Mouse (Mus musculus) G1E (cell line): ENCODE measurements at regions not wholly inside any gene's neighbourhood (a gene's known extent, or its start where the extent isn't known, plus 50 kb on each side); places are given as distances from the start of the nearest gene placed in this dataset.

Source experiments
- ATAC-seq: 2 replicates; pipeline ENCODE4 v1.8.0; 2016; ENCODE audit warnings: mild to moderate bottlenecking; ENCODE audit not compliant: insufficient number of reproducible peaks, poor library complexity, low FRiP score, severe bottlenecking; ENCODE audit errors: extremely low read depth
- DNase-seq: peaks from one replicate; pipeline ENCODE4 v3.0.0; 2012; ENCODE audit warnings: low spot score
- H3K27me3 ChIP-seq: 2 replicates; pipeline ENCODE4 v1.6.1; 2012; ENCODE audit warnings: mild to moderate bottlenecking, low read length, inconsistent platforms; ENCODE audit not compliant: insufficient read depth
- H3K36me3 ChIP-seq: replicated peaks from 2 replicates; pipeline ENCODE3; 2012; ENCODE audit warnings: mild to moderate bottlenecking, inconsistent platforms
- H3K4me1 ChIP-seq: 2 replicates; pipeline ENCODE4 v1.6.1; 2012; ENCODE audit warnings: low read depth, low read length, inconsistent platforms, mixed read lengths; ENCODE audit not compliant: insufficient read depth
- H3K4me3 ChIP-seq: 2 replicates; pipeline ENCODE4 v1.5.1; 2012; ENCODE audit warnings: low read depth, mild to moderate bottlenecking, inconsistent platforms, low read length, moderate library complexity, mixed read lengths
- H3K9me3 ChIP-seq: replicated peaks from 2 replicates; pipeline ENCODE4 v1.6.1; 2012; ENCODE audit warnings: inconsistent platforms
- CTCF ChIP-seq: IDR thresholded peaks from 2 replicates; pipeline ENCODE4 v1.5.1; 2012; ENCODE audit warnings: low read depth, low read length, inconsistent platforms, mixed read lengths
- GATA1 ChIP-seq: IDR thresholded peaks from 2 replicates; pipeline ENCODE4 v1.6.1; 2012; ENCODE audit warnings: borderline replicate concordance, low read length, inconsistent platforms, mixed read lengths
- GATA2 ChIP-seq: IDR thresholded peaks from 2 replicates; pipeline ENCODE4 v1.6.1; 2012; ENCODE audit warnings: low read depth, low read length, inconsistent platforms, borderline replicate concordance
- POLR2AphosphoS5 ChIP-seq: IDR thresholded peaks from 2 replicates; pipeline ENCODE4 v1.6.1; 2012; ENCODE audit warnings: low read depth, low read length, inconsistent platforms; ENCODE audit not compliant: insufficient replicate concordance
- TAL1 ChIP-seq: conservative IDR thresholded peaks from 2 replicates; pipeline ENCODE4 v1.6.1; 2012; ENCODE audit warnings: low read depth, low read length, inconsistent platforms, mixed read lengths

DNA sequence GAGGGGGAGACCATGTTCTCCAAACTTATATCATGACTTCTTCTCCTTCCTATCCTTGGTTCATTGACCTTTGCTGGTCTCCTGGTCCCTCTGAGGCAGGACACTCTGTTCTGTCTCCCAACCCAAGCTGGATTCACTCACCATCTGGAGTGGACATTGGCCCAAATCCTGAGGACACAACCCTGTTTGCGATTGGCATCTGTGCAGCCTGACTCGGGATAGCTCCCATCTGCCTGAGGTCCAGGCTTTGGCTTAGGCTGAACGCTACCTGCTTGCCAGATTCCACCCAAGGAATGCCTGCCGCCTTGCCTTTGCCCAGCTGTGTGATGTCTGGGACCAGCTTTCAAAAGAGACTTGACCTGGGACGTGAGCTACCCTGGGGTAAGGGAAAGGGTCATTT is 161.2 kb upstream of the Ubl3 start:
- Histone ChIP-seq H3K4me1 (no peaks in the 10 kb centered on the region), H3K36me3 (no peaks in the 10 kb centered on the region), H3K4me3 (no peak overlapping the region), H3K9me3 (peaks cover 81% of the 10 kb centered on the region), H3K27me3 (no peaks in the 10 kb centered on the region)
- TF ChIP-seq GATA2, result no peak
- TF ChIP-seq TAL1, result no peak
- TF ChIP-seq GATA1, result no peak
- TF ChIP-seq POLR2AphosphoS5, result no peak
- TF ChIP-seq CTCF, result no peak
- no peak for DNase-seq
- no peak for ATAC-seq

DNA sequence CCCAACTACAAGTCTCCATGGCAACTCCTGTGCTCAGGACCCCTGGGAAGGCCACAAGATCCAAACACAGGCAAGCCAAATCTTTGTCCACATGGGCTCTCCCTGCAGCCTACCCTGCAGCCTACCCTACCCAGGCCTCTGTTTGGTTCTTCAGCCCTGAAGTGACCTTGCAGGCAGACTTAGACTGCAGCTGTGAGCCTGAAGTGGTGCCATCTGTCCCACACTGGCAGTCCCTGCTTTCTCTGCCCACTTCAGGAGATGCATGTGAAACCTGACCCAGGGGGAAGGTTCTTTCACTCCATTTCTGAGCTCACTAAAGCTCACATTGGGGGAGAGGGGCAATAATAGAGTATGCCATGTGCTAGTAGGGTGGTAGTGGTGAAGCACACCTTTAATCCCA is 160.4 kb upstream of the Ubl3 start:
- no peaks in the 10 kb centered on the region for H3K4me1 ChIP-seq
- DNase-seq (no peak), ATAC-seq (no peak)
- no peaks in the 10 kb centered on the region for H3K27me3 ChIP-seq
- peaks cover 83% of the 10 kb centered on the region for H3K9me3 ChIP-seq
- no peak overlapping the region for H3K4me3 ChIP-seq
- TF ChIP-seq GATA1 (no peak), POLR2AphosphoS5 (no peak), CTCF (no peak), TAL1 (no peak), GATA2 (no peak)
- H3K36me3 ChIP-seq, result no peaks in the 10 kb centered on the region

DNA sequence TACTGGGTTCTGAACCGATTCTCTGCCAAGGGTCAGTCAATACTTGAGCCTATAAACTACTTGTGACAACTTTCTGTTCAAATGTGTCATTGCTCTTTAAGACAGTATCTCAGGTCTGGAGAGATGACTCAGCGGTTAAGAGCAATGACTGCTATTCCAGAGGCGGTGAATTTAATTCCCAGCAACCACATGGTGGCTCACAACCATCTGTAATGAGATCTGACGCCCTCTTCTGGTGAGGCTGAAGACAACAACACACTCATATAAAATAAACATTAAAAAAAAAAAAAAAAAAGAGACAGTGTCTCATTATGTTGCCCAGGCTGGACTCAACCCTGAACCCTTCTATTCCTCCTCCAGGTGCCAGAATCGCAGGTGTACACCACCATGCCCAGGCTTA is 159.0 kb upstream of the Ubl3 start:
- DNase-seq, result no peak
- ATAC-seq, result no peak
- Histone ChIP-seq H3K36me3 (no peaks in the 10 kb centered on the region), H3K4me3 (no peak overlapping the region), H3K4me1 (no peaks in the 10 kb centered on the region), H3K9me3 (peaks cover 82% of the 10 kb centered on the region), H3K27me3 (no peaks in the 10 kb centered on the region)
- TF ChIP-seq TAL1 (no peak), GATA1 (no peak), GATA2 (no peak), POLR2AphosphoS5 (no peak), CTCF (no peak)

DNA sequence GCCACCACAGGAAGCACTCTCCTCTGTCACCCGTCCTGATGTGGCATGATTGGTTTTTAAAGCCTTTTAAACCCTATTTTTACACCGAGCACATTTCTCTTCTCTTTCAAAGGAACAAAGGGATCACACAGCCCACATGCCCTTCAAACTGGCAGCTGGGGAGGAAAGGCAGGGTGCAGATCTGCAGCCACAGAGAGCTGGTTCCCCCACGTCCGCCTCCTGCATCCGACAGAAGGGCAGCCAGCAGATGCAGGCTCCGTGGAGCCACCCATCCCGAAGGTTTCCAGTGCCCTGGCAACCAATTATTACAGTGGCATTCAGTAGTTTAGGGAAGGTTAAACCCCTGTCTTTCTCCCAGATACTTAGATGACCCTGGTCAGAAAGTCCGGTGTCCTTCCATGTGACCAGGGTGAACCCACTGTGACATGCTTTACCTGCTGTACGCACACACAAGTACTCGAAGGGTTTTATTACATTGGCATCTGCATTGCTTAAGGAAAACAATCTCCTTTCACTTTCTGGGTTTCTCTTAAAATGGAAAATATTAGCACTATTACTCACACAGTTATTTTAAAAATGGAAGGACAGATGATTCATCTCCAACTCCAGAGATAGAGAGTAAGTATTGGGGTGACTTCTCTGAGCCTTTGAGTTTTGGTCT is 156.7 kb upstream of the Ubl3 start:
- Histone ChIP-seq H3K9me3 (peaks cover 76% of the 10 kb centered on the region), H3K4me1 (no peaks in the 10 kb centered on the region), H3K36me3 (no peaks in the 10 kb centered on the region), H3K27me3 (no peaks in the 10 kb centered on the region), H3K4me3 (no peak overlapping the region)
- TF ChIP-seq CTCF (no peak), TAL1 (no peak), GATA2 (no peak), POLR2AphosphoS5 (no peak), GATA1 (no peak)
- ATAC-seq (no peak), DNase-seq (no peak)

DNA sequence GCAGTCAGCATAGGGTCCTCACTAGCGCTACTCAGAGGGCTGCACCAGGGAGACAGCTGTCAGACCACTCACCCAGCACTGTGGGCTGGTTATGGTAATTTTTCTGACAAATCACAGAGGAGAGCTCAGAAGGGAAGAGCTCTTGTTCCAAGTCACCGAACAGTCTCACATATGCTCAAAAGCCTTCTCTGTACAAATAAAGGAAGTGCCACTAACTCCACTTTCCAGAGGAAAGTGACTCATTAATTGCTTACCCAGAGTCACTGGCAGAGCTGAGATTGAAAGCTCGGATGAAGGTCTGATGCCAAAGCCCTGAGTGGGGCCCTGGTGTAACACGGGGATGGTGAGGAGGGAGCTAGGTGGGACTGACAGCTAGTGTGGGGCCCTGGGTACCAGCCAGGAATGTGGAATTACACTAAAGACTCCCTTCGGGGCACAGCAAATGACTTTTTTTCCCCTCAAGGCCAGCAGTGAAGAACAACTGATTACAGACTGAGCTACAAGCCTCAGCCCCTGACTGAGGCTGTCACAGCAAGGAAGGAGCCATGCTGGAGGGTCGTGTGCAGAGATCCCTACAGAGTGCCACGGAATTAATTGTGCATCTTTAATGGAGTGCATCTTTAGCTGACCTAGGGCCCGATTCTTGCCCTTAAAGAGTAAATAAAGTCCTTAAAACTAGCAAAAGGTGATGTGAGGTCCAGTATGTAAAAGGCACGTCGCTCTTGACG is 155.6 kb upstream of the Ubl3 start:
- DNase-seq (no peak), ATAC-seq (no peak)
- TF ChIP-seq TAL1 (no peak), POLR2AphosphoS5 (no peak)
- no peaks in the 10 kb centered on the region for H3K4me1 ChIP-seq
- no peak overlapping the region for H3K4me3 ChIP-seq
- H3K9me3 ChIP-seq, result peaks cover 76% of the 10 kb centered on the region
- no peaks in the 10 kb centered on the region for H3K27me3 ChIP-seq
- no peaks in the 10 kb centered on the region for H3K36me3 ChIP-seq

DNA sequence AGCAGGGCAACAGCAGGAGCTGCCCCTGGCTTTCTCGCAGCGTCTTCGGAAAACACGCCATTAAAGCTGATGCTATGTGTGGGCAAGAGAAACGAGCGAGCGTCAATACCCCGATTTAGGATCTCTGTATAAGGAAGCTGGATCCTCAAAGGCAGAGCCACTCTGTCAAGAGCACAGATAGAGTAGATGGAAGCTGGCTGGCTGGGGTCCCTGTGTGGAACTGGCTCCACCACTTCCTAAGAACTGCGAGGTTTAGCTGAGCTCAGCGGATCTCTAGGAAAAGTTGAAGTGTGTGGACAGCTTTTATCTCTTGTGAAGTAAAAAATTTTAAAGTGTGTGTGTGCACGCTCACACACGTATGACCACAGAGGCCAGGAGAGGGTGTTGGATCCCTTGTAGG is 154.7 kb upstream of the Ubl3 start:
- Histone ChIP-seq H3K9me3 (peaks cover 73% of the 10 kb centered on the region), H3K36me3 (no peaks in the 10 kb centered on the region), H3K4me3 (no peak overlapping the region), H3K27me3 (no peaks in the 10 kb centered on the region), H3K4me1 (no peaks in the 10 kb centered on the region)
- TF ChIP-seq TAL1 (no peak), CTCF (no peak), GATA1 (no peak), POLR2AphosphoS5 (no peak)
- no peak for ATAC-seq
- DNase-seq, result no peak
